Mouse (Mus musculus) MEL (cell line): ENCODE data around the gene Morn3. TPM values are rescaled to one million over a fixed set of nuclear protein-coding genes. Genes with fewer than 3 reads are reported as not detected.

Experiments used
- DNase-seq: peaks from one replicate; pipeline ENCODE4 v3.0.0; 2011; ENCODE audit warnings: low read depth, low spot score
- H3K27ac ChIP-seq: 2 replicates; pipeline ENCODE4 v1.5.1; 2012; ENCODE audit warnings: low read depth, mild to moderate bottlenecking, control low read depth, low read length, moderate library complexity; ENCODE audit not compliant: control insufficient read depth
- H3K27me3 ChIP-seq, 2 experiments: fragments of 150-350 bp in 1 of 2; sonication (generic) in 1 of 2; 2 replicates each; pipeline ENCODE4 v1.6.1; 2012; ENCODE audit warnings: low read length in 2 of 2, mild to moderate bottlenecking in 2 of 2, improper control_type of control experiment in 1 of 2, moderate library complexity in 1 of 2; ENCODE audit not compliant: insufficient read depth in 2 of 2, control insufficient read depth in 1 of 2
- H3K36me3 ChIP-seq, 2 experiments: 2 replicates each; pipeline ENCODE4 v1.6.1; 2012 to 2014; ENCODE audit warnings: low read length in 2 of 2, improper control_type of control experiment in 1 of 2, inconsistent platforms in 1 of 2, mild to moderate bottlenecking in 1 of 2; ENCODE audit not compliant: insufficient read depth in 2 of 2, control insufficient read depth in 1 of 2
- H3K4me1 ChIP-seq, 2 experiments: fragments of 150-350 bp in 1 of 2; sonication (generic) in 1 of 2; 2 replicates each; pipeline ENCODE4 v1.6.1; 2012; ENCODE audit warnings: low read length in 2 of 2, improper control_type of control experiment in 1 of 2, mild to moderate bottlenecking in 1 of 2; ENCODE audit not compliant: insufficient read depth in 2 of 2, control insufficient read depth in 1 of 2
- H3K4me3 ChIP-seq, 2 experiments: fragments of 150-350 bp in 1 of 2; sonication (generic) in 1 of 2; 2 replicates each; pipeline ENCODE4 v1.5.1; 2012; ENCODE audit warnings: low read depth in 2 of 2, low read length in 2 of 2, mild to moderate bottlenecking in 2 of 2, moderate library complexity in 2 of 2, control low read depth in 1 of 2, improper control_type of control experiment in 1 of 2; ENCODE audit not compliant: control insufficient read depth in 1 of 2, insufficient read depth in 1 of 2
- H3K79me2 ChIP-seq: 2 replicates; pipeline ENCODE4 v1.6.1; 2012; ENCODE audit warnings: mild to moderate bottlenecking, low read length, moderate library complexity; ENCODE audit not compliant: control insufficient read depth, poor library complexity, insufficient read depth
- H3K9ac ChIP-seq: 2 replicates; pipeline ENCODE4 v1.6.1; 2012; ENCODE audit warnings: low read depth, mild to moderate bottlenecking, control low read depth, low read length, moderate library complexity; ENCODE audit not compliant: control insufficient read depth, poor library complexity, severe bottlenecking
- H3K9me3 ChIP-seq: fragments of 150-350 bp; sonication (generic); replicated peaks from 2 replicates; pipeline ENCODE4 v1.6.1; 2012; ENCODE audit warnings: mild to moderate bottlenecking, low read length, improper control_type of control experiment, moderate library complexity; ENCODE audit not compliant: insufficient read depth
- CHD1 ChIP-seq: IDR thresholded peaks from 2 replicates; pipeline ENCODE4 v1.6.1; 2012; ENCODE audit warnings: low read depth, mild to moderate bottlenecking, inconsistent platforms, low read length, improper control_type of control experiment
- CHD2 ChIP-seq: IDR thresholded peaks from 2 replicates; pipeline ENCODE4 v1.6.1; 2011; ENCODE audit warnings: low read length, improper control_type of control experiment
- ELF1 ChIP-seq: IDR thresholded peaks from 2 replicates; pipeline ENCODE4 v1.6.1; 2014; ENCODE audit warnings: low read depth, mild to moderate bottlenecking, inconsistent platforms, low read length, improper control_type of control experiment, moderate library complexity
- ETS1 ChIP-seq: IDR thresholded peaks from 2 replicates; pipeline ENCODE4 v1.6.1; 2012; ENCODE audit warnings: low read depth, mild to moderate bottlenecking, inconsistent platforms, low read length, improper control_type of control experiment, moderate library complexity
- MAFK ChIP-seq: IDR thresholded peaks from 2 replicates; pipeline ENCODE4 v1.6.1; 2011; ENCODE audit warnings: low read depth, mild to moderate bottlenecking, low read length, improper control_type of control experiment, borderline replicate concordance
- MAX ChIP-seq: IDR thresholded peaks from 2 replicates; pipeline ENCODE4 v1.6.1; 2011; ENCODE audit warnings: low read length, improper control_type of control experiment
- MYC ChIP-seq: IDR thresholded peaks from 2 replicates; pipeline ENCODE4 v1.6.1; 2011; ENCODE audit warnings: low read depth, mild to moderate bottlenecking, low read length, improper control_type of control experiment, moderate library complexity
- POLR2A ChIP-seq, 2 experiments: IDR thresholded peaks; 2 replicates each; pipeline ENCODE4 v1.6.1; 2011 to 2012; ENCODE audit warnings: low read length in 2 of 2, mild to moderate bottlenecking in 2 of 2, control low read depth in 1 of 2, improper control_type of control experiment in 1 of 2, low read depth in 1 of 2, moderate library complexity in 1 of 2; ENCODE audit not compliant: control insufficient read depth in 1 of 2, insufficient read depth in 1 of 2, poor library complexity in 1 of 2
- RAD21 ChIP-seq: IDR thresholded peaks from 2 replicates; pipeline ENCODE4 v1.6.1; 2011; ENCODE audit warnings: mild to moderate bottlenecking, low read depth, low read length, improper control_type of control experiment
- SIN3A ChIP-seq: IDR thresholded peaks from 2 replicates; pipeline ENCODE4 v1.6.1; 2012; ENCODE audit warnings: low read length, improper control_type of control experiment, inconsistent platforms
- ZC3H11A ChIP-seq: IDR thresholded peaks from 2 replicates; pipeline ENCODE4 v1.6.1; 2012; ENCODE audit warnings: low read depth, mild to moderate bottlenecking, inconsistent platforms, low read length, improper control_type of control experiment
- ZKSCAN1 ChIP-seq: IDR thresholded peaks from 2 replicates; pipeline ENCODE4 v1.6.1; 2012; ENCODE audit warnings: low read depth, mild to moderate bottlenecking, inconsistent platforms, low read length, improper control_type of control experiment, moderate library complexity
- ZMIZ1 ChIP-seq: IDR thresholded peaks from 2 replicates; pipeline ENCODE4 v1.6.1; 2012; ENCODE audit warnings: low read depth, mild to moderate bottlenecking, inconsistent platforms, low read length, improper control_type of control experiment, moderate library complexity
- ZNF384 ChIP-seq: IDR thresholded peaks from 2 replicates; pipeline ENCODE4 v1.6.1; 2012; ENCODE audit warnings: low read depth, mild to moderate bottlenecking, inconsistent platforms, low read length, improper control_type of control experiment
- polyA plus RNA-seq, 2 experiments: library from polyadenylated mRNA; stranded (reverse) in 1 of 2; unstranded in 1 of 2; fragments of >175 nt in 1 of 2; fragments of >200 nt in 1 of 2; gene quantifications; 2 replicates each; pipeline versions ENCODE4 v1.2.1 to v1.2.4; 2012; ENCODE audit warnings: low replicate concordance in 2 of 2, low read depth in 1 of 2; ENCODE audit not compliant: insufficient read length in 2 of 2, insufficient read depth in 1 of 2, missing spikeins in 1 of 2
- total RNA-seq: library from RNA; depleted of rRNA; stranded (reverse); fragments of 300-350 nt; gene quantifications from 2 replicates; pipeline ENCODE4 v1.2.3, GENCODE M21; 2012

Gene Morn3
- total and polyA plus RNA-seq, 3 experiments, result not detected

DNA sequence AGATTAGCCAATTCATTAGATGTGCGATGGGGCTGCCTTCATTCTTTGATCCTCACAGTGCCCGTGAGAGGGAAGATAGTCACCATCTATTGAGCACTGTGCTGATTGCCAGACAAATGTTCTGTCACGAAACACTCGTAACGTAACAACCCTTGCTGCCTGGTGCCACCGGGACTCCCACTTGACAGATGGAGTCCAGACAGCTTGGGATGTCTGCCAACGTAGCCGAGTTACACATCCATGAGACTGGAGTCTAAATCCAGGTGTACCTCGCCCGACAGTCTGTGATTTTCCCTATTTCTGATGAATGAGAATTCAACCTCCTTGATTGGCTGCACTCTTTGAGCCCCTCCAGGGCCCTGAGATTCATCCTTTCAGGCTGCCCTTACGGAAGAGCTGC, 36.9 kb downstream of the Morn3 start:
- H3K27ac ChIP-seq, result no peak overlapping the region
- H3K4me3 ChIP-seq, result no peak overlapping the region
- no peaks in the 10 kb centered on the region for H3K9me3 ChIP-seq
- DNase-seq, result no peak
- H3K36me3 ChIP-seq, result peaks cover 0 to 3% of the 10 kb centered on the region in 2 experiments; a peak in 2 of 4 replicates
- TF ChIP-seq MYC, result no peak
- no peak for TF ChIP-seq CHD1
- no peak for TF ChIP-seq MAFK
- no peak for TF ChIP-seq ZC3H11A
- no peak for TF ChIP-seq RAD21
- no peak for TF ChIP-seq SIN3A
- no peak for TF ChIP-seq ZMIZ1
- no peak for TF ChIP-seq ELF1
- no peak for TF ChIP-seq ZNF384
- TF ChIP-seq ETS1, result no peak
- no peak for TF ChIP-seq MAX
- TF ChIP-seq POLR2A (IDR thresholded peaks at IDR 0.05; ENCODE audit: control insufficient read depth in 1 of 2, insufficient read depth in 1 of 2, low read depth in 1 of 2, low read length in 2 of 2, poor library complexity in 1 of 2), result no peak
- H3K4me1 ChIP-seq, result peaks cover 0 to 5% of the 10 kb centered on the region in 2 experiments; a peak in 2 of 4 replicates
- H3K79me2 ChIP-seq, result no peaks in the 10 kb centered on the region
- peaks cover 9 to 15% of the 10 kb centered on the region in 2 experiments for H3K27me3 ChIP-seq
- no peak overlapping the region for H3K9ac ChIP-seq

DNA sequence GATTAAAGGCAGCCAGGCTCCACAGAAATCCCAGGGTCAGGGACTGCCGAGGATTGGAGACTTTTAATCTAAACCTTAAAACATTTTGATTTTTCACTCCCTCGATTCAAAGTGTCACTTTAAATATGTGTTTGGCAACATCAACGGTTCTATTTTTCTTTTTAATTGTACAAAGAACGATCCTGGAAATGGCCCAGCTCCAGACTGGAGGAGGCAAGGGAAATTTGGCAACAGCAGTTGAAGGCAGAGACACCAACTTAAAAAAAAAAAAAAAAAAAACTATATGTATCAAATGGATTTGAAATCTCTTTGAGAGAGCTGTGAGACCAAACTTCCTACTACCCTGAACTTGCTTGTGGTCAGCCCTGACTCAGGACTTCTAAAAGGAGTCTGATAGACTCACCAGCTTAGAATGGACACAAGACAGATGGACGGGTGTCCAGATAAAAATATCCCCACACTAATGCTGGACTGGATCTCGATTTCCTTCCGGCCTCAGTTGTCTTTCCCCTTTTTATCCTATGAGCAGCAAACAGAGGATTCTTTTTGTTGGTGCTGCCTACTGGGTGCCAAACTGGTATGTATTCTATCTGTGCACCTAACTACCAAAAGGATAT, 37.8 kb downstream of the Morn3 start:
- H3K27ac ChIP-seq, result no peak overlapping the region

More for the DNA sequence above, 37.8 kb downstream of the Morn3 start:
- Histone ChIP-seq H3K4me1 (peaks cover 0 to 2% of the 10 kb centered on the region in 2 experiments; a peak in 1 of 4 replicates), H3K27me3 (peaks cover 9 to 15% of the 10 kb centered on the region in 2 experiments), H3K79me2 (no peaks in the 10 kb centered on the region), H3K9me3 (no peaks in the 10 kb centered on the region), H3K9ac (no peak overlapping the region), H3K4me3 (no peak overlapping the region), H3K36me3 (peaks cover 0 to 2% of the 10 kb centered on the region in 2 experiments; a peak in 2 of 4 replicates)
- no peak for DNase-seq
- 0 out of 2 replicates have a peak, but pooled peaks have one; percentile 21 for TF ChIP-seq ZNF384
- TF ChIP-seq ZKSCAN1, result no peak
- TF ChIP-seq CHD2, result no peak
